Mouse (Mus musculus) CH12.LX (cell line): ENCODE measurements around the gene Ube2f. TPM values are rescaled to one million over a fixed set of nuclear protein-coding genes. Genes with fewer than 3 reads are reported as not detected.

Experiments
- DNase-seq: peaks from one replicate; pipeline ENCODE4 v3.0.0-alpha.2; 2013; ENCODE audit errors: extremely low read depth
- H3K27ac ChIP-seq: 2 replicates; pipeline ENCODE4 v1.5.1; 2012; ENCODE audit warnings: low read depth, mild to moderate bottlenecking, control low read depth, moderate library complexity; ENCODE audit not compliant: insufficient read depth
- H3K27me3 ChIP-seq: replicated peaks from 2 replicates; pipeline ENCODE3; 2012; ENCODE audit warnings: inconsistent platforms
- H3K36me3 ChIP-seq, 2 experiments: replicated peaks in 1 of 2; 2 replicates each; pipeline versions ENCODE3 to v1.6.1; 2012; ENCODE audit warnings: inconsistent platforms in 1 of 2, low read length in 1 of 2, mild to moderate bottlenecking in 1 of 2, mixed read lengths in 1 of 2, moderate library complexity in 1 of 2; ENCODE audit not compliant: control insufficient read depth in 1 of 2, insufficient read depth in 1 of 2
- H3K4me1 ChIP-seq, 2 experiments: 2 replicates each; pipeline ENCODE4 v1.6.1; 2012; ENCODE audit warnings: inconsistent platforms in 1 of 2, moderate library complexity in 1 of 2; ENCODE audit not compliant: insufficient read depth in 2 of 2, control insufficient read depth in 1 of 2
- H3K4me2 ChIP-seq: 2 replicates; pipeline ENCODE4 v1.6.1; 2012; ENCODE audit warnings: low read depth, mild to moderate bottlenecking, control low read depth; ENCODE audit not compliant: poor library complexity, insufficient read depth, severe bottlenecking
- H3K4me3 ChIP-seq, 3 experiments: fragments of 150-350 bp in 1 of 3; sonication (generic) in 1 of 3; replicated peaks in 1 of 3; 2 replicates each; pipeline versions ENCODE3 to v1.5.1; 2011 to 2012; ENCODE audit warnings: low read depth in 2 of 3, low read length in 2 of 3, mild to moderate bottlenecking in 2 of 3, moderate library complexity in 2 of 3, control low read depth in 1 of 3, improper control_type of control experiment in 1 of 3, inconsistent platforms in 1 of 3, mixed read lengths in 1 of 3; ENCODE audit not compliant: poor library complexity in 1 of 3
- H3K79me2 ChIP-seq: replicated peaks from 2 replicates; pipeline ENCODE4 v1.6.1; 2012; ENCODE audit warnings: mild to moderate bottlenecking, moderate library complexity; ENCODE audit not compliant: control insufficient read depth, poor library complexity, insufficient read depth, severe bottlenecking; ENCODE audit errors: extremely low read depth
- H3K9ac ChIP-seq: 2 replicates; pipeline ENCODE4 v1.6.1; 2012; ENCODE audit warnings: low read depth, mild to moderate bottlenecking, control low read depth, moderate library complexity; ENCODE audit not compliant: insufficient read depth
- H3K9me3 ChIP-seq: replicated peaks from 2 replicates; pipeline ENCODE3; 2012; ENCODE audit warnings: low read length, inconsistent platforms, mixed read lengths
- CHD1 ChIP-seq: IDR thresholded peaks from 2 replicates; pipeline ENCODE4 v1.6.1; 2012; ENCODE audit warnings: low read depth, low read length, improper control_type of control experiment, inconsistent platforms
- CHD2 ChIP-seq: IDR thresholded peaks from 2 replicates; pipeline ENCODE4 v1.6.1; 2011; ENCODE audit warnings: low read length, improper control_type of control experiment
- ELF1 ChIP-seq: IDR thresholded peaks from 2 replicates; pipeline ENCODE4 v1.6.1; 2014; ENCODE audit warnings: low read depth, mild to moderate bottlenecking, inconsistent platforms, low read length, improper control_type of control experiment
- EP300 ChIP-seq: IDR thresholded peaks from 2 replicates; pipeline ENCODE4 v1.6.1; 2011; ENCODE audit warnings: low read length, improper control_type of control experiment
- ETS1 ChIP-seq: conservative IDR thresholded peaks from 2 replicates; pipeline ENCODE4 v1.6.1; 2012; ENCODE audit warnings: low read depth, mild to moderate bottlenecking, inconsistent platforms, low read length, improper control_type of control experiment, moderate library complexity
- GABPA ChIP-seq: IDR thresholded peaks from 2 replicates; pipeline ENCODE4 v1.6.1; 2012; ENCODE audit warnings: low read depth, low read length, improper control_type of control experiment, inconsistent platforms; ENCODE audit not compliant: insufficient replicate concordance
- HCFC1 ChIP-seq: IDR thresholded peaks from 2 replicates; pipeline ENCODE4 v1.6.1; 2012; ENCODE audit warnings: low read depth, mild to moderate bottlenecking, inconsistent platforms, low read length, improper control_type of control experiment
- IRF4 ChIP-seq: IDR thresholded peaks from 2 replicates; pipeline ENCODE4 v1.6.1; 2014; ENCODE audit warnings: low read depth, mild to moderate bottlenecking, inconsistent platforms, low read length, improper control_type of control experiment
- JUN ChIP-seq: IDR thresholded peaks from 2 replicates; pipeline ENCODE4 v1.6.1; 2011; ENCODE audit warnings: low read depth, mild to moderate bottlenecking, low read length, improper control_type of control experiment, moderate library complexity; ENCODE audit not compliant: insufficient read depth
- JUND ChIP-seq: conservative IDR thresholded peaks from 2 replicates; pipeline ENCODE4 v1.6.1; 2011; ENCODE audit warnings: low read depth, low read length, improper control_type of control experiment
- KAT2A ChIP-seq: IDR thresholded peaks from 2 replicates; pipeline ENCODE4 v1.6.1; 2012; ENCODE audit warnings: low read length, improper control_type of control experiment, inconsistent platforms; ENCODE audit not compliant: insufficient replicate concordance
- MAX ChIP-seq: IDR thresholded peaks from 2 replicates; pipeline ENCODE4 v1.6.1; 2011; ENCODE audit warnings: low read length, improper control_type of control experiment
- MXI1 ChIP-seq: IDR thresholded peaks from 2 replicates; pipeline ENCODE4 v1.6.1; 2011; ENCODE audit warnings: mild to moderate bottlenecking, low read depth, low read length, improper control_type of control experiment
- MYC ChIP-seq: IDR thresholded peaks from 2 replicates; pipeline ENCODE4 v1.6.1; 2011; ENCODE audit warnings: low read depth, mild to moderate bottlenecking, improper control_type of control experiment, low read length
- RAD21 ChIP-seq: IDR thresholded peaks from 2 replicates; pipeline ENCODE4 v1.6.1; 2011; ENCODE audit warnings: low read depth, mild to moderate bottlenecking, low read length, improper control_type of control experiment, moderate library complexity
- RCOR1 ChIP-seq: conservative IDR thresholded peaks from 2 replicates; pipeline ENCODE4 v1.6.1; 2012; ENCODE audit warnings: low read depth, mild to moderate bottlenecking, inconsistent platforms, low read length, improper control_type of control experiment
- SIN3A ChIP-seq: IDR thresholded peaks from 2 replicates; pipeline ENCODE4 v1.6.1; 2012; ENCODE audit warnings: low read length, improper control_type of control experiment, inconsistent platforms
- TBP ChIP-seq: conservative IDR thresholded peaks from 2 replicates; pipeline ENCODE4 v1.6.1; 2011; ENCODE audit warnings: low read depth, low read length, improper control_type of control experiment
- ZC3H11A ChIP-seq: IDR thresholded peaks from 2 replicates; pipeline ENCODE4 v1.6.1; 2012; ENCODE audit warnings: low read depth, mild to moderate bottlenecking, inconsistent platforms, low read length, improper control_type of control experiment
- ZKSCAN1 ChIP-seq: IDR thresholded peaks from 2 replicates; pipeline ENCODE4 v1.6.1; 2012; ENCODE audit warnings: low read depth, inconsistent platforms, low read length, improper control_type of control experiment, borderline replicate concordance
- ZMIZ1 ChIP-seq: IDR thresholded peaks from 2 replicates; pipeline ENCODE4 v1.6.1; 2012; ENCODE audit warnings: low read depth, mild to moderate bottlenecking, inconsistent platforms, low read length, improper control_type of control experiment
- ZNF384 ChIP-seq: IDR thresholded peaks from 2 replicates; pipeline ENCODE4 v1.6.1; 2012; ENCODE audit warnings: low read depth, low read length, improper control_type of control experiment, inconsistent platforms
- dilution Hi-C: fragments of 300-500 bp; cut with MboI; formaldehyde crosslinking; loops from 2 replicates; pipeline ENCODE4 v1.14.3; 2020; ENCODE audit warnings: low sequenced_read_pairs; ENCODE audit not compliant: extremely low pct_unique_long_range_greater_than_20kb, extremely low pct_ligation_motif_present
- in situ Hi-C: fragments of 300-500 bp; cut with MboI; formaldehyde crosslinking; loops from 3 replicates; pipeline ENCODE4 v1.14.3; 2019; ENCODE audit warnings: low sequenced_read_pairs, low pct_ligation_motif_present, low pct_unique_long_range_greater_than_20kb, mixed read lengths
- polyA plus RNA-seq: library from polyadenylated mRNA; unstranded; fragments of >175 nt; gene quantifications from 2 replicates; pipeline ENCODE4 v1.2.1, GENCODE M21; 2012; ENCODE audit warnings: low read depth; ENCODE audit not compliant: insufficient read length
- total RNA-seq, 2 experiments: library from RNA; depleted of rRNA; stranded (reverse); fragments of 300-350 nt in 1 of 2; fragments of >200 nt in 1 of 2; gene quantifications; 2 replicates each; pipeline ENCODE4 v1.2.3; 2012 to 2014

Gene Ube2f
- total and polyA plus RNA-seq, 3 experiments: 30.3 to 70.5 (median 58.1) TPM

- Histone ChIP-seq H3K9ac (no peak overlapping the region), H3K27me3 (peaks cover 4% of the 10 kb centered on the region), H3K36me3 (no peaks in the 10 kb centered on the region), H3K27ac (no peak overlapping the region), H3K9me3 (no peaks in the 10 kb centered on the region), H3K4me1 (peaks cover 4 to 9% of the 10 kb centered on the region in 2 experiments; a peak in 2 of 4 replicates), H3K4me2 (no peak overlapping the region), H3K79me2 (no peaks in the 10 kb centered on the region), H3K4me3 (no peak overlapping the region)
- in situ Hi-C loops (loop anchor here (10.0 kb wide), 2 partner anchors 56 to 266 kb away; no protein-coding TSS in a partner anchor), dilution Hi-C loops (no loop called here)
- no peak for TF ChIP-seq TBP
- TF ChIP-seq IRF4: peak; percentile 44
- no peak for TF ChIP-seq RCOR1
- no peak for TF ChIP-seq KAT2A
- TF ChIP-seq JUND: 0 out of 2 replicates have a peak, but pooled peaks have one; percentile 15
- TF ChIP-seq ZC3H11A: no peak
- TF ChIP-seq MAX: no peak
- peak; percentile 35 for DNase-seq
Measured at GRCm38 (mm10) chr1:91240685-91241084, 9.4 kb upstream of the Ube2f start.

GRCm38 (mm10) chr1:91241249-91241648 is 8.9 kb upstream of the Ube2f start:
- Histone ChIP-seq H3K27ac (no peak overlapping the region), H3K79me2 (no peaks in the 10 kb centered on the region)
- no peak for TF ChIP-seq ZC3H11A
- no peak for TF ChIP-seq MXI1
- TF ChIP-seq ZNF384: no peak
- TF ChIP-seq ETS1: no peak
- no peak for TF ChIP-seq EP300
- TF ChIP-seq JUN: no peak
- no peak for TF ChIP-seq JUND
- TF ChIP-seq ZMIZ1: no peak
- TF ChIP-seq SIN3A: no peak
- no peak for TF ChIP-seq MYC
- no peak for TF ChIP-seq RAD21
- TF ChIP-seq HCFC1: no peak
- TF ChIP-seq GABPA: no peak
- no peak for TF ChIP-seq CHD2
- TF ChIP-seq ZKSCAN1: no peak
- no peak for TF ChIP-seq CHD1
- no peak for TF ChIP-seq TBP
- no peak for TF ChIP-seq ELF1
- TF ChIP-seq, all 38 proteins: peak for 0
- Histone ChIP-seq H3K27me3 (peaks cover 2% of the 10 kb centered on the region), H3K9me3 (no peaks in the 10 kb centered on the region), H3K4me1 (peaks cover 4 to 9% of the 10 kb centered on the region in 2 experiments; a peak in 2 of 4 replicates), H3K4me3 (no peak overlapping the region), H3K9ac (no peak overlapping the region), H3K4me2 (no peak overlapping the region), H3K36me3 (no peaks in the 10 kb centered on the region)
- DNase-seq: no peak
- in situ Hi-C loops: loop anchor here (10.0 kb wide), 2 partner anchors 56 to 266 kb away; no protein-coding TSS in a partner anchor
- dilution Hi-C loops: no loop called here
